Mouse (Mus musculus) left cerebral cortex, postnatal 36 days (tissue): Measurements from ENCODE around the gene Dnajb3. TPM values are rescaled to one million over a fixed set of nuclear protein-coding genes. Genes with fewer than 3 reads are reported as not detected.
"Not testable (repeated sequence)": the region's sequence is repeated elsewhere in the genome, so short reads cannot be mapped to it uniquely, and the experiment has no call there.

Experiments
- DNase-seq, 2 experiments: peaks; one replicate each; pipeline ENCODE4 v3.0.0; 2021 to 2022; ENCODE audit warnings: low spot score in 2 of 2, mixed read lengths in 1 of 2
- intact Hi-C: fragments of 180-260 bp; cut with DNase I; formaldehyde crosslinking; loops from one replicate; pipeline ENCODE4 v1.15.1; 2025
- total RNA-seq, 2 experiments: library from RNA; stranded (reverse); gene quantifications; 2 replicates each; pipeline ENCODE4 v1.2.3; 2021

Gene Dnajb3
- total RNA-seq, 2 experiments from 2014 or later: 2.2 to 2.5 TPM

- DNase-seq: no peak
- intact Hi-C loops: no loop called here
Observed at GRCm38 (mm10) chr1:88233421-88234247, 28.1 kb upstream of the Dnajb3 start.

GRCm38 (mm10) chr1:88232664-88233380 is 27.2 kb upstream of the Dnajb3 start:
- intact Hi-C loops: no loop called here
- no peak for DNase-seq

GRCm38 (mm10) chr1:88231803-88232499 is 26.4 kb upstream of the Dnajb3 start:
- DNase-seq: no peak

GRCm38 (mm10) chr1:88230981-88231802 is 25.6 kb upstream of the Dnajb3 start:
- intact Hi-C loops: no loop called here
- DNase-seq: no peak

More at GRCm38 (mm10) chr1:88231803-88232499, 26.4 kb upstream of the Dnajb3 start:
- intact Hi-C loops: no loop called here

GRCm38 (mm10) chr1:88230421-88230820 is 24.8 kb upstream of the Dnajb3 start:
- no peak for DNase-seq
- intact Hi-C loops: no loop called here

- intact Hi-C loops: no loop called here
- DNase-seq: no peak
Observed at GRCm38 (mm10) chr1:88229986-88230385, 24.4 kb upstream of the Dnajb3 start.

- no peak for DNase-seq
- intact Hi-C loops: no loop called here
Observed at GRCm38 (mm10) chr1:88229566-88229965, 24.0 kb upstream of the Dnajb3 start.

- intact Hi-C loops: no loop called here
- DNase-seq: no peak
Observed at GRCm38 (mm10) chr1:88228121-88228520, 22.5 kb upstream of the Dnajb3 start.

GRCm38 (mm10) chr1:88227482-88227881 is 21.9 kb upstream of the Dnajb3 start:
- intact Hi-C loops: no loop called here
- no peak for DNase-seq

GRCm38 (mm10) chr1:88226670-88227379 is 21.2 kb upstream of the Dnajb3 start, which contains the start of gene Mroh2a:
TSS of gene Mroh2a (plus strand) at chr1:88226986.
- DNase-seq: no peak
- intact Hi-C loops: no loop called here

- DNase-seq: no peak
Observed at GRCm38 (mm10) chr1:88225741-88226140, 20.2 kb upstream of the Dnajb3 start.

GRCm38 (mm10) chr1:88225301-88225700 is 19.7 kb upstream of the Dnajb3 start:
- DNase-seq, intact Hi-C loops: not testable (repeated sequence)

More at GRCm38 (mm10) chr1:88225741-88226140, 20.2 kb upstream of the Dnajb3 start:
- intact Hi-C loops: no loop called here

- DNase-seq: no peak
- intact Hi-C loops: loop anchor here (5.0 kb wide), 1 partner anchor 78 kb away; no protein-coding TSS in a partner anchor
Observed at GRCm38 (mm10) chr1:88224029-88224776, 18.6 kb upstream of the Dnajb3 start.

- intact Hi-C loops: loop anchor here (5.0 kb wide), 1 partner anchor 79 kb away; no protein-coding TSS in a partner anchor
- DNase-seq: peak in 1 of 2 experiments; percentile 4
Observed at GRCm38 (mm10) chr1:88223591-88223990, 18.0 kb upstream of the Dnajb3 start.

GRCm38 (mm10) chr1:88223011-88223515 is 17.5 kb upstream of the Dnajb3 start:
- DNase-seq: not testable (repeated sequence)
- intact Hi-C loops: loop anchor here (5.0 kb wide), 1 partner anchor 79 kb away; no protein-coding TSS in a partner anchor

GRCm38 (mm10) chr1:88222216-88222615 is 16.6 kb upstream of the Dnajb3 start:
- no peak for DNase-seq
- intact Hi-C loops: loop anchor here (5.0 kb wide), 1 partner anchor 80 kb away; no protein-coding TSS in a partner anchor

- intact Hi-C loops: loop anchor here (5.0 kb wide), 1 partner anchor 82 kb away; no protein-coding TSS in a partner anchor
- no peak for DNase-seq
Observed at GRCm38 (mm10) chr1:88220336-88220735, 14.8 kb upstream of the Dnajb3 start.
